Mouse (Mus musculus) testis, postnatal 10 days (tissue): ENCODE results near the gene Hoxc9.

ENCODE experiments used
- DNase-seq: peaks from one replicate; pipeline ENCODE4 v3.0.0; 2021; ENCODE audit warnings: low spot score

Hoxc9 gene

DNA sequence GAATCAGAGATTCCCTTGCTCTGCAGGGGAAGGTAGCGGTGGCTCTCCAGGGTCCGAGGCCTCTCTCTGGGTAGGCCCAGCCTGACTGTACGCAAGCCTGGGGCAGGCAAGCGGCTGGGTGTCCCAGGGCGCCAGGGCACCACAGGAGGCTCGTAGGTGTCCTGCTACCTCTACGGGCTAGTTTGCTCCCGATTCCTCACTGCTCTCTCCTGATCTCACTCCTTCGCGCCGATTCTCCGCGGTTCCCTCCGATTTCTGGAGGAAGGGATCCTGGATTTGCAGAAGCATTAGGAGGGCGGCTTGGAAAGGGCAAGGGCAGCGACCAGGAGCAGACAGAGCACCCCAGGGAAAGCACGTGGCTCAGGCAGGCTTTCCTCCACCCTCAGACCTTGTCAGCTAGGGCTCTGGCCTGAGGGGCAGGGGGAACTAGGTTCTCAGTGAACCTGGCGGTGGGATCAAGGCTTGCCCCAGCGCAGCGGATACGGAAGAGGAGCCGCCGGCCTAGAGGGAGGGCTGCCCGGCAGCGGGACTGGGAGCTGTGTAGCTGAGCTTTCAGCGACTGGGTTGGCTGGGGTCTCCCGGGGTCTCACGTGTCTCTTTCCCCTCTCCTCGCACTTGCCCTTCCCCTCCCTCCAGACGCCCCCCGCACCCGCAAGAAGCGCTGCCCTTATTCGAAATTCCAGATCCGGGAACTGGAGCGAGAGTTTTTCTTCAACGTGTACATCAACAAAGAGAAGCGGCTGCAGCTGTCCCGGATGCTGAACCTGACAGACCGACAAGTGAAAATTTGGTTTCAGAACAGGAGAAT lies 20.2 kb upstream of the Hoxc9 start:
- no peak for DNase-seq

- no peak for DNase-seq
Observed at GRCm38 (mm10) chr15:102956906-102957305, 19.3 kb upstream of the Hoxc9 start.

GRCm38 (mm10) chr15:102959663-102960191 lies 16.5 kb upstream of the Hoxc9 start:
- DNase-seq: no peak

GRCm38 (mm10) chr15:102961728-102962127 lies 14.5 kb upstream of the Hoxc9 start:
- no peak for DNase-seq

GRCm38 (mm10) chr15:102962492-102962891 lies 13.7 kb upstream of the Hoxc9 start:
- DNase-seq: no peak

DNA sequence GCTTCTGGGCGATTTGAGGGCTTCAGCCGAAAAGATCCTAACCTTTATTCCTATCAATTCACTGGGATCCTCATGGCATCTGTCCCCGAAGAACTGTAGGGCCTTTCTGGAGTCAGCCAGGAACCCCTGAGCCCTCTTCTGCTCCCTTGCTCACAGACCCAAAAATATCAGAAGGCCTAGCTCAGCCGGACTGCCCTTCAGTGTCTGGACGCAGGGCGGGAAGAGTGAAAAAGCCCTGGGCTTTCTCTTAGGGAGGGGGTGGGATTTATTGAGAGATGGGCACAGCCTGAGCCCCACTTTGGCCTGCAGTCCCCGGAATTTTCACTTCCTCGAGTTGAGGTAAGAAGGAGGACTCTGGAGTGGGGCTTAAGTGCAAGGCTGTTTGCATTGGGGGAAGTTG lies 13.0 kb upstream of the Hoxc9 start:
- no peak for DNase-seq

DNA sequence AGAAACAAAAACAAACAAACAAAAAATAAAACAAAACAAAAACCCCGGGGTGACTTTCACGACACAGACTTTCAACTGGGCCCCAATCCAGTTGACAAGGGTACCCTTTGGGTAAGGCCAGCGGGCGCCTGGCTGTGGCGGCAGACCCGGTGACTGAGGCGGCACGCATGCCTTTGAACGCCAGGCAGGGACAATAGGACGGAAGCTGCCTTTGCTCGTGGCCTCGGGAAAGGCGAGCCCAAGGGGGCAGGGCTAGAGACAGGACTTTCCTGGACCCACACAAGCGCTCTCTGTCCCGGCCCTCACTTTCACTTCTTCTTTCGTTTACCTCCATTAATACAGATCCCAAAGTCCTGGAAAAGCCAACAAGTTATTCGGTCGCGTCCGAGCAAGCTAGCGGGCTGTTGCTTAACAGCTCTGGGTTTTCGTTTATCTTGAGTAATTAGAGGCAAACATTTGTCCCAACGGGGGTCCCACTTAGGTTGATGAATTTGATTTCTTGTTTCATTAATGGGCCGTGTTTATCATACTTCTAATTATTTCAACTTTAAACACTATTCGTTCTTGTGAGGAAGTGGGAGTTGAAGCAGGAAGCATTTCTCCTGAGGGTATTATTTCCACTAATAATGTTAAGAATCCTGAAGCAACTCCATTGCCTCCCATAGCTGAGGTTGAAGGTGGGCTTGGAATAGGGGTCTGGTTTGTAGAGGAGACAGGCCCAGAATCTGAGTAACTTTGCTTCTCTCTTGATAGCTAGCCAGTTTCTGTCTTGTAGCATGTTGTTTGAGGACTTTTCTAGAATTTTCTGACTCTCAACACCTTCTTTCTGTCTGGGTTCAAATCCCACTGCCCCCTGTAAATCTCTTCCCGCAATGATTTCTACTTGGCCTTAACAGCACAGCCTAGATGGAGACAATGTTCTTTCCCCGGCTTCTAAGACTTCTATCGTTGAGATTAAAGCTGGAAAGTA lies 12.3 kb upstream of the Hoxc9 start:
- DNase-seq: no peak

GRCm38 (mm10) chr15:102965003-102965891 lies 11.0 kb upstream of the Hoxc9 start:
- no peak for DNase-seq

- peak; percentile 94 for DNase-seq
Observed at GRCm38 (mm10) chr15:102965892-102966775, 10.1 kb upstream of the Hoxc9 start.

DNA sequence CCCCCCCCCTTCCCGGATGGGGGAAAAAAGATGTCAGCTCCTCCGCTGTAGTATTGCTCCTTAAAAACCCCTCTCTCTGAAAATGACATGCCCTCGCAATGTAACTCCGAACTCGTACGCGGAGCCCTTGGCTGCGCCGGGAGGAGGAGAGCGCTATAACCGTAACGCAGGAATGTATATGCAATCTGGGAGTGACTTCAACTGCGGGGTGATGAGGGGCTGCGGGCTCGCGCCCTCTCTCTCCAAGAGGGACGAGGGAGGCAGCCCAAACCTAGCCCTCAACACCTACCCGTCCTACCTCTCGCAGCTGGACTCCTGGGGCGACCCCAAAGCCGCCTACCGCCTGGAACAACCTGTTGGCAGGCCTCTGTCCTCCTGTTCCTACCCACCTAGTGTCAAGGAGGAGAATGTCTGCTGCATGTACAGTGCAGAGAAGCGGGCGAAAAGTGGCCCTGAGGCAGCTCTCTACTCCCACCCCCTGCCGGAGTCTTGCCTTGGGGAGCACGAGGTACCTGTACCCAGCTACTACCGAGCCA lies 9.4 kb upstream of the Hoxc9 start, which contains the start of gene Hoxc10:
Hoxc10 (plus strand) TSS at position 21 of the 536 bp plus-strand sequence.
- DNase-seq: no peak

GRCm38 (mm10) chr15:102967312-102967510 lies 9.0 kb upstream of the Hoxc9 start, which contains the start of gene Hoxc5:
Gene Hoxc5, plus strand, starts transcription at chr15:102967443.
- DNase-seq: no peak

DNA sequence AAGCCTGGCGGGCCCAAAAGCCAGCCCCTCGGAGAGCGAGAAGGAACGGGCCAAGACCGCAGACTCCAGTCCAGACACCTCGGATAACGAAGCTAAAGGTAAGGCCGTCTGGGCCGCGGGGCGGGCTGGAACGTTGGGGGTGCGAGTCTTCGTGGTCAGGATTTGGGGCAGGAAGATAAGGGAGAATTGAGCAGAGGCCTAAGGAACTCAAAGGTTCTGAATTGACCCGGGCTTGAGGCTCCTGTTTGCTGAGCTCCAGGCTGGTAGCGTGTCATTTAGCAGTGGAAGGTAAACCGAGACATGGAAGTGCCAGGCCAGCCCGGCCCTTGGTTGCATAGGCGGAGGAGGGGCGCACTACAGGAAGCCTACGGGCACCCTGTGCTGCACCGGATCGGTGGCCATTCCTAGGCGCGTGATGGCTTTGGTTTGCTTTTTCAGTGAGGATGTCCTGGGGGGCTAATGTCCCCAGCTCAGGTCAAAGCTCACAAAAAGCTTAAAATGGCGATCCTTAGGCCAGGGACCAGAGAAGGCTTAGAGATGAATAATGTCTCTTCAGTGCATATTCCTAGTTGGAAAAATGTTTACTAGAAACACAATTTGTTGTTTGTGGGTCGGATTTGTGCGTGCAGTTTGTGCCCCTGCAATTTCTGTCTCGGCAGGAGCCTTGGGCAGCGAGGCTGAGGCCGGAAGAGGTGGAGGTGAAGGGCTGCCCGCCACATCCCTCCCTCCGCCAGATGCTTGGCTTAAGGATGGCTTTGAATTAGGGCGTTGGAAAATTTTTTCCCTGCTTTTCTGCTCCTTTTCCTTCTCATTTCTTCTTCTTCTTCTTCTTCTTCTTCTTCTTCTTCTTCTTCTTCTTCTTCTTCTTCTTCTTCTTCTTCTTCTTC lies 8.5 kb upstream of the Hoxc9 start:
- no peak for DNase-seq

GRCm38 (mm10) chr15:102969296-102969695 lies 6.9 kb upstream of the Hoxc9 start:
- no peak for DNase-seq

GRCm38 (mm10) chr15:102970740-102971139 lies 5.5 kb upstream of the Hoxc9 start:
- no peak for DNase-seq

GRCm38 (mm10) chr15:102972254-102972653 lies 4.0 kb upstream of the Hoxc9 start:
- no peak for DNase-seq

DNA sequence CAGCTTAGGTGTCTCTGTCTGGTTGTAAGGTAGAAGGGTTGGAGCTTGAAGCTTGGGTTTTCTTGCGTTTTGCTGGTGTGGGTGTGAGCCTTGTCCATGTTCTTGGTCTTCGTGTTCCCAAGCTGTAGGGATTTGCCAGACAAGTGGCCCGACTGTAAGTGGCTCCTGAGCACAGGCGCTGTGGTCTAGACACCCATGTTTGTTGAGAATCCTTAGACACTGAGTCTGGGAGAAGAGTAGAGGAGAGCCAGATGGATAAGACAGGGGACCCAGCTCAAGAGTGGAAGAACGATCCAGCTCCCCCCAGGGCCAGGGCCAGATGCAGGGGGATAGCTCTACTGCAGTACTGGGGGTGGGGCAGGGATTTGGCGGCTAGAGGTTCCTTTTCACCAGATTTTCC lies 3.5 kb upstream of the Hoxc9 start:
- no peak for DNase-seq

DNA sequence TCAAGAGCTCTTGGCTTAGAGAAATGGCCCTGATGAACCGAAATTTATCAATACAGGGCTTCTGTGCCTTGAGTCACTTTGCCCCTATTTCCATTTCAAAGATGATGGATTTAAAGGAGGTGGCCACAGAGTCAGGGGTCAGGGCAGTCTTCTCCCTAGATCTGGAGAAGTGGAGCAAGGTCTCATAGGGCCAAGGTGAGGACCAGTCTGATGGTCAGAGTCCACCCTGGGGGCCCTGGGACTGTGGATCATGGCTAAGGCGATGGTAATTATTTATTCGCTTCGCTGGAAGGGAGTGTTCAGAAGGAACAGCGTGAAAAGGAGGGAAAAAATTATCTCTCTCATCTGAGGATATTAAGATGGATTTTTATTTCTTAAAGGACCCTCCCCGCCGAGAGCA lies 1.2 kb upstream of the Hoxc9 start:
- DNase-seq: no peak

- no peak for DNase-seq
Observed at GRCm38 (mm10) chr15:102975688-102976111, 539 bp upstream of the Hoxc9 start.

GRCm38 (mm10) chr15:102976631-102977422 lies 588 bp downstream of the Hoxc9 start:
- no peak for DNase-seq
